Mouse (Mus musculus): ENCODE measurements around the gene Ap3d1.

- TF ChIP-seq POLR2A (IDR thresholded peaks at IDR 0.05; ENCODE audit: borderline replicate concordance, extremely low read depth, low read depth, low read length) (no peak), CTCF (IDR thresholded peaks at IDR 0.05; ENCODE audit: insufficient read depth, low read length) (peak; percentile 73)
Measured at GRCm38 (mm10) chr10:80659213-80659612, 82.9 kb downstream of the Ap3d1 start.
